ENCODE assay signal across 10 mouse cellular contexts in genomic region chr8:84170096-84170495, GRCm38 (mm10). TPM values are rescaled to one million over a fixed set of nuclear protein-coding genes. Genes with fewer than 3 reads are reported as not detected.
A peak's percentile ranks its signal among the peaks of the same experiment; 100 is the strongest.
DNase-seq lines count a peak whose midpoint lies in the region.
"Had no signal": no experiment of that assay in that cellular context is flagged by ENCODE, and none has a peak within 500 bp of the region (broad histone marks: within the 10 kb centered on the region; RNA-seq: fewer than 3 reads in every experiment).

No protein-coding gene starts in this region.

- DNase-seq in adrenal gland, adult (ENCODE audit: inconsistent age in 2 of 2, low spot score in 1 of 2), result peak; percentile 52 to 78
- no peak for DNase-seq in adrenal gland, adult 8-10 months
- peak; percentile 37 for DNase-seq in adrenal gland, postnatal 10 days
- no peak for DNase-seq in adrenal gland, adult 18-20 months (ENCODE audit: low spot score in 2 of 2)
- DNase-seq in adrenal gland, postnatal 25 days, result peak; percentile 16
- no peak for DNase-seq in embryo, embryonic 11 days
- DNase-seq in heart, adult 11 months, result no peak
- DNase-seq: cerebellum, adult 11-12 months; cerebellum, adult 9-10 months; cerebellum, postnatal 10 days had no signal

RNA-seq across cellular contexts. Expression of gene Nanos3, which starts 14.9 kb away (rescaled TPM):
- 1 to 10 TPM in 2 of 4 experiments, under 1 TPM in 2; 0.75 to 2.9 (median 1.2) TPM for total RNA-seq in adrenal gland, adult 8-10 months (2022)
- 1 to 10 TPM in 1 of 2 experiments, under 1 TPM in 1; 0.96 to 2.3 TPM for total RNA-seq in adrenal gland, postnatal 10 days (2021)
- total RNA-seq in adrenal gland, adult 18-20 months (2021), result under 1 TPM in 1 of 2 experiments, not detected in 1; 0.61 TPM
- 1.3 TPM in 1 of 2 replicates, not detected in the other for total RNA-seq in adrenal gland, postnatal 25 days (2021)

RNA-seq across cellular contexts. Expression of gene 4930432K21Rik, which starts 22.3 kb away (rescaled TPM):
- total RNA-seq in adrenal gland, adult 8-10 months (2022), result under 1 TPM; 0.38 to 0.81 (median 0.40) TPM
- under 1 TPM; 0.36 to 0.79 TPM for total RNA-seq in adrenal gland, postnatal 10 days (2021)
- total RNA-seq in adrenal gland, adult 18-20 months (2021), result under 1 TPM in 1 of 2 experiments, not detected in 1; 0.38 TPM
- total RNA-seq in adrenal gland, postnatal 25 days (2021), result 0.73 and 1.4 TPM in 2 replicates

RNA-seq across cellular contexts. Expression of gene Cc2d1a, which starts 22.4 kb away (rescaled TPM):
- total RNA-seq in adrenal gland, adult 8-10 months (2022), result 10 to 100 TPM; 33.9 to 51.2 (median 40.3) TPM
- total RNA-seq in adrenal gland, postnatal 10 days (2021), result 10 to 100 TPM; 18.6 to 27.0 TPM
- 10 to 100 TPM; 26.5 to 30.5 TPM for total RNA-seq in adrenal gland, adult 18-20 months (2021)
- total RNA-seq in adrenal gland, postnatal 25 days (2021), result 31.4 and 34.9 TPM in 2 replicates

RNA-seq across cellular contexts. Expression of gene Podnl1, which starts 44.3 kb away (rescaled TPM):
- total RNA-seq in adrenal gland, adult 8-10 months (2022), result under 1 TPM; 0.10 to 0.86 (median 0.34) TPM
- total RNA-seq in adrenal gland, postnatal 10 days (2021), result 1 to 10 TPM in 1 of 2 experiments, under 1 TPM in 1; 1.00 to 1.8 TPM
- under 1 TPM; 0.33 to 0.35 TPM for total RNA-seq in adrenal gland, adult 18-20 months (2021)
- total RNA-seq in adrenal gland, postnatal 25 days (2021), result 0.62 and 1.0 TPM in 2 replicates

Comparison
In these comparisons a context has a peak if more than half of its experiments do, and no peak if none do; other contexts are left out.
1. DNase-seq: peak in adrenal gland, adult (2 of 2), adrenal gland, postnatal 10 days (single experiment) and adrenal gland, postnatal 25 days (single experiment); none in adrenal gland, adult 8-10 months (single experiment), adrenal gland, adult 18-20 months (0 of 2), embryo, embryonic 11 days (single experiment) and heart, adult 11 months (single experiment).